Mouse (Mus musculus) limb, embryonic 13.5 days (tissue): ENCODE results near the gene Slc39a2. TPM values are rescaled to one million over a fixed set of nuclear protein-coding genes. Genes with fewer than 3 reads are reported as not detected.

Source experiments
- ATAC-seq: fragments of 200-750 bp; cut with Nextera tagmentation; 2 replicates; pipeline ENCODE4 v1.8.0; 2017; ENCODE audit warnings: low read depth, moderate number of reproducible peaks, moderate TSS enrichment; ENCODE audit not compliant: low FRiP score
- H3K27ac ChIP-seq: fragments of 300-500 bp; sonication (generic); 2 replicates; pipeline ENCODE4 v1.5.1; 2015; ENCODE audit warnings: inconsistent platforms, mild to moderate bottlenecking, moderate library complexity
- H3K27me3 ChIP-seq: fragments of 300-500 bp; sonication (generic); 2 replicates; pipeline ENCODE4 v1.6.1; 2015; ENCODE audit warnings: mild to moderate bottlenecking, inconsistent platforms
- H3K36me3 ChIP-seq: fragments of 300-500 bp; sonication (generic); 2 replicates; pipeline ENCODE4 v1.6.1; 2015; ENCODE audit warnings: inconsistent platforms, mild to moderate bottlenecking, moderate library complexity
- H3K4me1 ChIP-seq: fragments of 300-500 bp; sonication (generic); 2 replicates; pipeline ENCODE4 v1.6.1; 2015; ENCODE audit warnings: inconsistent platforms
- H3K4me2 ChIP-seq: fragments of 300-500 bp; sonication (generic); replicated peaks from 2 replicates; pipeline ENCODE4 v1.6.1; 2015; ENCODE audit warnings: inconsistent platforms, mild to moderate bottlenecking, moderate library complexity
- H3K4me3 ChIP-seq: fragments of 300-500 bp; sonication (generic); 2 replicates; pipeline ENCODE4 v1.5.1; 2015; ENCODE audit warnings: moderate library complexity, mild to moderate bottlenecking, inconsistent platforms
- H3K9ac ChIP-seq: fragments of 300-500 bp; sonication (generic); 2 replicates; pipeline ENCODE4 v1.6.1; 2015; ENCODE audit warnings: mild to moderate bottlenecking, inconsistent platforms
- H3K9me3 ChIP-seq: fragments of 300-500 bp; sonication (generic); 2 replicates; pipeline ENCODE4 v1.6.1; 2016; ENCODE audit warnings: inconsistent platforms
- WGBS: fragments of 180-500 bp; shearing (Covaris S2); methylation state at CpG from one replicate; pipeline ENCODE4 v1.1.7; 2015; 5-methylcytosine and 5-hydroxymethylcytosine counted together
- polyA plus RNA-seq: library from polyadenylated mRNA; unstranded; fragments of >200 nt; fragmentation: Nextera tagmentation; extraction: Ambion mirVana; gene quantifications from 2 replicates; pipeline ENCODE4 v1.2.1, GENCODE M21; 2015

The Slc39a2 gene
- polyA plus RNA-seq, 1 experiment from 2014 or later, result 1.4 TPM

GRCm38 (mm10) chr14:51941577-51941976 is 48.9 kb downstream of the Slc39a2 start:
- no peak overlapping the region for H3K27ac ChIP-seq
- WGBS, result 62% methylated on average over 9 of the region's 9 CpGs
- no peak overlapping the region for H3K9ac ChIP-seq

GRCm38 (mm10) chr14:51942236-51942635 is 49.5 kb downstream of the Slc39a2 start:
- peaks cover 15% of the 10 kb centered on the region for H3K4me1 ChIP-seq
- H3K9me3 ChIP-seq, result peaks cover 14% of the 10 kb centered on the region; the same call in 1 of the 2 replicates
- WGBS, result 54% methylated on average over 7 of the region's 7 CpGs
- no peak overlapping the region for H3K4me3 ChIP-seq
- H3K9ac ChIP-seq, result no peak overlapping the region
- H3K4me2 ChIP-seq, result no peak overlapping the region
- no peak for ATAC-seq
- no peaks in the 10 kb centered on the region for H3K27me3 ChIP-seq
- H3K27ac ChIP-seq, result no peak overlapping the region
- H3K36me3 ChIP-seq, result no peaks in the 10 kb centered on the region

More at GRCm38 (mm10) chr14:51941577-51941976, 48.9 kb downstream of the Slc39a2 start:
- Histone ChIP-seq H3K4me1 (peaks cover 15% of the 10 kb centered on the region), H3K27me3 (no peaks in the 10 kb centered on the region), H3K9me3 (peaks cover 14% of the 10 kb centered on the region; the same call in 1 of the 2 replicates), H3K36me3 (no peaks in the 10 kb centered on the region), H3K4me3 (no peak overlapping the region), H3K4me2 (no peak overlapping the region)
- ATAC-seq, result no peak

GRCm38 (mm10) chr14:51943336-51943735 is 50.6 kb downstream of the Slc39a2 start:
- no peak overlapping the region for H3K4me3 ChIP-seq
- 0 out of 2 replicates have a peak, but pooled peaks cover 4% of the 10 kb centered on the region for H3K9me3 ChIP-seq
- H3K36me3 ChIP-seq, result no peaks in the 10 kb centered on the region
- peaks cover 15% of the 10 kb centered on the region for H3K4me1 ChIP-seq
- WGBS, result 80% methylated on average over 6 of the region's 6 CpGs
- H3K9ac ChIP-seq, result no peak overlapping the region
- ATAC-seq, result no peak
- H3K4me2 ChIP-seq, result no peak overlapping the region
- no peak overlapping the region for H3K27ac ChIP-seq
- H3K27me3 ChIP-seq, result no peaks in the 10 kb centered on the region

Other genes starting within 250 kb of the Slc39a2 start
- not detected in 2 replicates for gene Gm17079, start 197.4 kb upstream of the Slc39a2 start, polyA plus RNA-seq
- gene Gm5800, start 175.7 kb upstream of the Slc39a2 start, polyA plus RNA-seq, result not detected in 2 replicates
- not detected in 2 replicates for gene Ang4, start 119.3 kb upstream of the Slc39a2 start, polyA plus RNA-seq
- gene AY358078, start 92.8 kb upstream of the Slc39a2 start, polyA plus RNA-seq, result not detected in 2 replicates
- 0.42 TPM in 1 of 2 replicates, not detected in the other for gene Ear6, start 39.2 kb upstream of the Slc39a2 start, polyA plus RNA-seq
- 52.1 and 62.2 TPM in 2 replicates for gene Mettl17, start 8.0 kb upstream of the Slc39a2 start, polyA plus RNA-seq
- gene Ndrg2, start 21.3 kb downstream of the Slc39a2 start, polyA plus RNA-seq, result 53.1 and 61.8 TPM in 2 replicates
- gene Tppp2, start 25.5 kb downstream of the Slc39a2 start, polyA plus RNA-seq, result not detected in 2 replicates
- not detected in 2 replicates for gene Rnase13, start 29.9 kb downstream of the Slc39a2 start, polyA plus RNA-seq
- 189 and 203 TPM in 2 replicates for gene Arhgef40, start 91.8 kb downstream of the Slc39a2 start, polyA plus RNA-seq
- 0.78 and 1.4 TPM in 2 replicates for gene Tmem253, start 122.8 kb downstream of the Slc39a2 start, polyA plus RNA-seq
- 30.8 and 32.2 TPM in 2 replicates for gene Zfp219, start 127.8 kb downstream of the Slc39a2 start, polyA plus RNA-seq
- not detected in 2 replicates for gene Olfr221, start 149.6 kb downstream of the Slc39a2 start, polyA plus RNA-seq
- gene Hnrnpc, start 211.1 kb downstream of the Slc39a2 start, polyA plus RNA-seq, result 759 and 771 TPM in 2 replicates
- gene Rpgrip1, start 217.8 kb downstream of the Slc39a2 start, polyA plus RNA-seq, result 90.3 and 90.4 TPM in 2 replicates